Mouse (Mus musculus): Measurements from ENCODE around the gene Zbtb45.

DNA sequence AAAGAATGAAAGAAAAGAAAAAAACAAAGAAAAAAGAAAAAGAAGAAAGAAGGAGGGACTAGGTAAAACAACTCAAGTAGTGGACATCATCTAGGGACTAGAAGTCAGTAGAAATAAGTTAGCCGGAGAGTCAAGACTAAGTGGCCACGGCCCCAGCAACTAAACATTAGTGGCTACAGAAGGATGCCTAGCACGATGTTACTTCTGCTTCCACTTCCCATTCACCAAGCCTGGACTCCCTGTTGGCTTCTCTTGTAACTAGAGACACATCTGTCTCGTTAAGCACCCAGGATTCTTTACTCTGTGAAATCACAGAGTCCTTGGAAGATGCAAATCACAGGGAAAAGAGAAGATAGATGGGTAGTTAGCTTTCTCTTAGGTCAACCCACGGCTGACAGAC is 52.3 kb downstream of the Zbtb45 start:
- TF ChIP-seq POLR2A (IDR thresholded peaks at IDR 0.05; ENCODE audit: low read depth, low read length): no peak
- TF ChIP-seq CTCF (IDR thresholded peaks at IDR 0.05; ENCODE audit: borderline replicate concordance, insufficient read depth, low read length): no peak

All from embryonic fibroblast, embryonic 13.5 days (primary cell).